Mouse (Mus musculus): ENCODE measurements around the gene A730009L09Rik. TPM values are rescaled to one million over a fixed set of nuclear protein-coding genes. Genes with fewer than 3 reads are reported as not detected.

Gene A730009L09Rik
- polyA plus RNA-seq, 1 experiment from 2014 or later, result not detected

DNA sequence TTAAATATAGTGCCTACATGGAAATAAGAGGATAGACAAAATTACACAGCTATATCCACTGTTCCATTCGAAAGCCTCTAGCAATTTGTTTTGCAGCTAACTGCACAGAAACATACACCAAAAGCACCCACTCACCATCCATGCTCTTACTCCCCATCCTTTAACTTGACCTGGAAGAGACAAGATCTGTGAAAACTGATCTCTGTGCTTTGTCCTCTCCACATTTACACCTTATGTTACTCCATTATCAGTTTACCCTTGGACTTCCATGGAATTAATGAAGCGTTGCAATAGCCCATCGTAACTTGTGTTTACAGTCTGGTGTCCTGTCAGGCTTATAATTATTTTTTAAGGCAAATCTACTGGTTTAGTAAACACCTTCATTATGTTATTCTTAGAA lies 20.1 kb upstream of the A730009L09Rik start:
- no peaks in the 10 kb centered on the region for H3K36me3 ChIP-seq (ENCODE audit: insufficient read depth, low read length)
- peak overlapping the region; percentile 47 for H3K4me2 ChIP-seq (replicated peaks; ENCODE audit: low read depth, low read length)
- no peaks in the 10 kb centered on the region for H3K9me3 ChIP-seq (ENCODE audit: low read length)
- H3K4me1 ChIP-seq (ENCODE audit: insufficient read depth, low read length), result no peaks in the 10 kb centered on the region
- 30% methylated on average over 3 of the region's 3 CpGs for WGBS
- peak; percentile 73; the same call in 1 of the 2 replicates for ATAC-seq (ENCODE audit: low FRiP score, low TSS enrichment)
- H3K4me3 ChIP-seq (ENCODE audit: low read length), result peak overlapping the region; percentile 5; the same call in 1 of the 2 replicates
- no peaks in the 10 kb centered on the region for H3K27me3 ChIP-seq (ENCODE audit: insufficient read depth, low read length)
- H3K9ac ChIP-seq (replicated peaks; ENCODE audit: low read length), result no peak overlapping the region
- no peak overlapping the region for H3K27ac ChIP-seq (ENCODE audit: low read length)

DNA sequence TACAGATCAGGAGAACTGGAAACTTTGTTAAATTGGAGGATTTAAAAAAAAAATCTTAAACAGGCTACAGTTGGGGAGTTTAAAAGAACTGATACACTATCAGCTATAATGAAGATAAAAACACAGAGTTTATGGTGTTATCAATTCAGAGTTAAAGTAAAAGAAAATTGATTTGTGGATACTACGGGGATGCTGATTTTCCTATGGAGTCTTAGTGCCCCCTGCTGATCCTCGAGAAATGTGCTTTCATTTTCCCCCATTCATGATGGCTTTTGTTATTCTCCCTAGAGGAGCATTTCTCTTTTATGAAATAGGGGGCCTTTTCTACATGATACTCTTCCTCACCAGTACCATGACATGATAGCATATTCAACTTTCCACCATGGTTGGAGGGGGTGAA lies 19.5 kb upstream of the A730009L09Rik start:
- ATAC-seq (ENCODE audit: low FRiP score, low TSS enrichment), result peak; percentile 54; the same call in 1 of the 2 replicates
- 24% methylated on average over 2 of the region's 2 CpGs for WGBS
- no peaks in the 10 kb centered on the region for H3K9me3 ChIP-seq (ENCODE audit: low read length)
- H3K4me3 ChIP-seq (ENCODE audit: low read length), result peak overlapping the region; percentile 5; the same call in 1 of the 2 replicates
- H3K4me1 ChIP-seq (ENCODE audit: insufficient read depth, low read length), result no peaks in the 10 kb centered on the region
- no peaks in the 10 kb centered on the region for H3K27me3 ChIP-seq (ENCODE audit: insufficient read depth, low read length)
- no peaks in the 10 kb centered on the region for H3K36me3 ChIP-seq (ENCODE audit: insufficient read depth, low read length)
- H3K27ac ChIP-seq (ENCODE audit: low read length), result no peak overlapping the region
- H3K4me2 ChIP-seq (replicated peaks; ENCODE audit: low read depth, low read length), result peak overlapping the region; percentile 47
- H3K9ac ChIP-seq (replicated peaks; ENCODE audit: low read length), result no peak overlapping the region

DNA sequence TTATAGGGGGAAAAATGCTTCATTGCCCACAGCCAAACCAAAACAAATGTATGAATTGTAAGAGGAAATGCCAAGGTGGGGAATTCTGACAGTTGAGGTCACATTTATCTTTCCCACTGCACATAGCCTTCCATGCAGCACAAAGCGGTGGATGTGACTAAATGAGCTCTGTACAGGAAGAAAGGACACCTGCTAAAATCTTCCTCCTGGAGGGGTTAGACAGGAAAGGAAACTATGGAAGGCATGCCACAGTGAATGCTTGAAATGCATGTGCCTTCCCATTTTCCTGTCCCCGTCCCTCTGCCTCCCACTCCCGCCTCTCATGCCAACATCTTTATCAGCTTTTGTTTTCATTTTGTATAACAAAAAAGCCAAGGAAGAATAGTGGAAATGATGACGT lies 7.2 kb upstream of the A730009L09Rik start:
- 71% methylated on average over 4 of the region's 4 CpGs for WGBS
- ATAC-seq (ENCODE audit: low FRiP score, low TSS enrichment), result no peak
- peaks cover 2% of the 10 kb centered on the region; the same call in 1 of the 2 replicates for H3K9me3 ChIP-seq (ENCODE audit: low read length)
- no peak overlapping the region for H3K4me2 ChIP-seq (replicated peaks; ENCODE audit: low read depth, low read length)
- no peak overlapping the region for H3K4me3 ChIP-seq (ENCODE audit: low read length)
- no peak overlapping the region for H3K9ac ChIP-seq (replicated peaks; ENCODE audit: low read length)
- no peaks in the 10 kb centered on the region for H3K4me1 ChIP-seq (ENCODE audit: insufficient read depth, low read length)
- no peaks in the 10 kb centered on the region for H3K36me3 ChIP-seq (ENCODE audit: insufficient read depth, low read length)
- H3K27ac ChIP-seq (ENCODE audit: low read length), result no peak overlapping the region
- H3K27me3 ChIP-seq (ENCODE audit: insufficient read depth, low read length), result no peaks in the 10 kb centered on the region

DNA sequence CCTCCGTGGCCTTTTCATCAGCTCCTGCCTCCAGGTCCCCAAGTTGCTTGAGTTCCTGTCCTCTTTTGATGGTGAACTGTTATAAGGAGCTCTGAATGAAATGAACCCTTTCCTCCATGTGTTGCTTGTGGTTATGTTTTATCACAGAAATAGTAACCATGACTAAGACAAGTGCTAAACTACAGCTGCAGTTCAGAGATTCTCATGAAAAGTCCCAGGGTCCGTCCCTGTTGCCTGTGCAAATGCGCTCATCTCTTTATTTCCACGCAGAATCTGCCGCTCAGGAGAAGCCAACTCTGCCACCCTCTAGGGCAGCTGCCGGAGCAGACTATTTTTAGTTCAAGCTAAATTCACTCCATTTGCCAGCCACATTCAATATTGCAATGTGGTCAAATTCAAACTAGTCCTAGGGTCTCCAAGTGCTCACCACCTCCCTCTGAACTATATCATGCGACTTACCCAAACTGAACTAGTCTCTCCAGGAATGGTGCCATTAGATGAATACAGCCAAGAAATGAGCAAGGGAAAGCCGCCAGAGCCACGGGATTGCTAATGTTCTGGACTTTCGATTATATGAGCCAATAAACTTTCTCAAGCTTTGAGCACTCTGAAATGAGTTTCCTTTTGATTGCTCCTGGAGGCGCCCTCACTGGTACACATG lies 7.2 kb downstream of the A730009L09Rik start:
- WGBS, result 90% methylated on average over 11 of the region's 11 CpGs
- Histone ChIP-seq H3K4me3 (ENCODE audit: low read length) (no peak overlapping the region), H3K27ac (ENCODE audit: low read length) (no peak overlapping the region), H3K36me3 (ENCODE audit: insufficient read depth, low read length) (no peaks in the 10 kb centered on the region), H3K4me1 (ENCODE audit: insufficient read depth, low read length) (no peaks in the 10 kb centered on the region), H3K27me3 (ENCODE audit: insufficient read depth, low read length) (no peaks in the 10 kb centered on the region), H3K9ac (replicated peaks; ENCODE audit: low read length) (no peak overlapping the region), H3K9me3 (ENCODE audit: low read length) (peaks cover 4% of the 10 kb centered on the region; the same call in 1 of the 2 replicates), H3K4me2 (replicated peaks; ENCODE audit: low read depth, low read length) (no peak overlapping the region)
- ATAC-seq (ENCODE audit: low FRiP score, low TSS enrichment), result no peak

DNA sequence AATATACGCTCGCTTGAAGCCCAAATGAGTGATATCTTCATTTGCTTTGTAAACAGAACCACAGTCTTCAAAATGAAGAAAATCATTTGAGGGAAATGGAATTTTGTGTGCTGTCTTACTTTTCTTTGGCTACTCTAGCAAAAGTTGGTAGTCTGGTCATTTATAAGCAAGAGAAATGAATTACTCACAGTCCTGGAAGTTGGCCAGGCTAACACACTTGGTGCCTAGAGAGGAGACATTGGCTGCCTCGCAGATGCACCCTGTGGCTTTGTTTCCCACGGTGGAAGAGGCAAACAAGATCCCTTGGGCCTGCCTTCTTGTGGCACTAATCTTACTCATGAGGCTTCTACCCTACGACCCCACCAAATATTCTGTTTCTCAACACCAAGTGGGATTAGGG lies 8.1 kb downstream of the A730009L09Rik start:
- Histone ChIP-seq H3K27ac (ENCODE audit: low read length) (no peak overlapping the region), H3K9ac (replicated peaks; ENCODE audit: low read length) (no peak overlapping the region), H3K9me3 (ENCODE audit: low read length) (peaks cover 4% of the 10 kb centered on the region; the same call in 1 of the 2 replicates), H3K4me1 (ENCODE audit: insufficient read depth, low read length) (no peaks in the 10 kb centered on the region), H3K4me3 (ENCODE audit: low read length) (no peak overlapping the region), H3K27me3 (ENCODE audit: insufficient read depth, low read length) (no peaks in the 10 kb centered on the region), H3K4me2 (replicated peaks; ENCODE audit: low read depth, low read length) (no peak overlapping the region), H3K36me3 (ENCODE audit: insufficient read depth, low read length) (no peaks in the 10 kb centered on the region)
- 81% methylated on average over 5 of the region's 5 CpGs for WGBS
- no peak for ATAC-seq (ENCODE audit: low FRiP score, low TSS enrichment)

DNA sequence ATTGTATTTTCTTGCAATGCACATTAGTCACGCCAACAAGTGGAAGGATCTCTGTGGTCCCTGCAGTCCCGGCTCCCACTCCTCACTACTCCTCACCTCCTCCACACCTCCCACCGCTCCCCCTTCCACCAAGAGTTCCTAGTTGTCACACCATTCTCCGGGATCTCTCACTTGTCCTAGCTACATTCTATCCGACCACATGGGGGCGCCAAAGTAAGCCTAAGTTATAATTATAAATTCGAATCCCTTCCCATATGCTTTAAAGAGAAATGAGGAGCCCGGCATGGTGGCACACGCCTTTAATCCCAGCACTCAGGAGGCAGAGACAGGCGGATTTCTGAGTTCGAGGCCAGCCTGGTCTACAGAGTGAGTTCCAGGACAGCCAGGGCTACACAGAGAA lies 12.5 kb downstream of the A730009L09Rik start:
- no peaks in the 10 kb centered on the region for H3K4me1 ChIP-seq (ENCODE audit: insufficient read depth, low read length)
- no peak for ATAC-seq (ENCODE audit: low FRiP score, low TSS enrichment)
- WGBS, result 56% methylated on average over 11 of the region's 11 CpGs
- H3K36me3 ChIP-seq (ENCODE audit: insufficient read depth, low read length), result no peaks in the 10 kb centered on the region
- no peak overlapping the region for H3K27ac ChIP-seq (ENCODE audit: low read length)
- no peaks in the 10 kb centered on the region for H3K9me3 ChIP-seq (ENCODE audit: low read length)
- no peak overlapping the region for H3K4me2 ChIP-seq (replicated peaks; ENCODE audit: low read depth, low read length)
- no peak overlapping the region for H3K9ac ChIP-seq (replicated peaks; ENCODE audit: low read length)
- no peak overlapping the region for H3K4me3 ChIP-seq (ENCODE audit: low read length)
- no peaks in the 10 kb centered on the region for H3K27me3 ChIP-seq (ENCODE audit: insufficient read depth, low read length)

DNA sequence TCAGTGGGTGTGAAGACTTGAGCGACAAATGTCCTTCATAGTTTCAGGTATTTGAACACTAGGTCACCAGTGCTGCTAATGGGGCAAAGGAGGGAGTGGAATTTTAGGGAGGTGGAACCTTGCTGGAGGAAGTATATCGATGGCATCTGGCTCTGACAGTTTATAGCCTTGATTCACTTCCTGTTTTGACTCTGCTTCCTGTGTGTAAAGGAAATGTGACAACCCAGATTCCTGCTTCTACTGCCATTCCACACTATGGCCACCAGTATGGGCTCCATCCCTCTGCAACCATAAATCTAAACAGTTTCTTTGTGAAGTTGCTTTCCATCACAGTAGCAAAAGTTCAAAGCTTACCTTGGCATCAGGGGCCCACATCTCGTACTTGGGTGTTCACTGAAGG lies 17.9 kb downstream of the A730009L09Rik start:
- no peak overlapping the region for H3K4me2 ChIP-seq (replicated peaks; ENCODE audit: low read depth, low read length)
- 80% methylated on average over 3 of the region's 3 CpGs for WGBS
- H3K36me3 ChIP-seq (ENCODE audit: insufficient read depth, low read length), result no peaks in the 10 kb centered on the region
- H3K4me1 ChIP-seq (ENCODE audit: insufficient read depth, low read length), result no peaks in the 10 kb centered on the region
- no peak for ATAC-seq (ENCODE audit: low FRiP score, low TSS enrichment)
- H3K4me3 ChIP-seq (ENCODE audit: low read length), result no peak overlapping the region
- no peaks in the 10 kb centered on the region for H3K27me3 ChIP-seq (ENCODE audit: insufficient read depth, low read length)
- no peak overlapping the region for H3K27ac ChIP-seq (ENCODE audit: low read length)
- no peaks in the 10 kb centered on the region for H3K9me3 ChIP-seq (ENCODE audit: low read length)
- no peak overlapping the region for H3K9ac ChIP-seq (replicated peaks; ENCODE audit: low read length)

DNA sequence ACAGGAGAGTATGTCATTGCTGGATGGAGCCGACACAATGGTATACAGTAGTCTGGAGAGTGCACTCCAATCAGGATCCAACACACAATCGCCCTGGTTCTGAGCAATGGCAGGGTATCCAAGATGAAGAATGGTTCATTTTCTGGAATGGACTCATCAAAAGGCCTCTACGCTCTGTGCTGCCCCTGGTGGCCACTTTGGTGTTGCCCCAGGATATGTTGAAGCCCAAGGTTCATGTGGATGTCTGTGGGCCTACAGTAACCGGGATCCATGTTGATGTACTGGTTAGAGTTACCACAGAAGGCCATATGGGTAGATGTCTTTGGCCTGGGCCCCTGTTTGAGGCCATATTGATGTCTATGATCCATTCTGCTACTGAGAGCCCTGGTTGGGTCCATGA lies 31.1 kb downstream of the A730009L09Rik start:
- no peak for ATAC-seq (ENCODE audit: low FRiP score, low TSS enrichment)
- H3K9me3 ChIP-seq (ENCODE audit: low read length), result no peaks in the 10 kb centered on the region
- no peaks in the 10 kb centered on the region for H3K27me3 ChIP-seq (ENCODE audit: insufficient read depth, low read length)
- no peak overlapping the region for H3K9ac ChIP-seq (replicated peaks; ENCODE audit: low read length)
- no peak overlapping the region for H3K27ac ChIP-seq (ENCODE audit: low read length)
- no peak overlapping the region for H3K4me2 ChIP-seq (replicated peaks; ENCODE audit: low read depth, low read length)
- no peaks in the 10 kb centered on the region for H3K36me3 ChIP-seq (ENCODE audit: insufficient read depth, low read length)
- WGBS, result 95% methylated on average over 4 of the region's 4 CpGs
- no peak overlapping the region for H3K4me3 ChIP-seq (ENCODE audit: low read length)
- peaks cover 6% of the 10 kb centered on the region; the same call in 1 of the 2 replicates for H3K4me1 ChIP-seq (ENCODE audit: insufficient read depth, low read length)

DNA sequence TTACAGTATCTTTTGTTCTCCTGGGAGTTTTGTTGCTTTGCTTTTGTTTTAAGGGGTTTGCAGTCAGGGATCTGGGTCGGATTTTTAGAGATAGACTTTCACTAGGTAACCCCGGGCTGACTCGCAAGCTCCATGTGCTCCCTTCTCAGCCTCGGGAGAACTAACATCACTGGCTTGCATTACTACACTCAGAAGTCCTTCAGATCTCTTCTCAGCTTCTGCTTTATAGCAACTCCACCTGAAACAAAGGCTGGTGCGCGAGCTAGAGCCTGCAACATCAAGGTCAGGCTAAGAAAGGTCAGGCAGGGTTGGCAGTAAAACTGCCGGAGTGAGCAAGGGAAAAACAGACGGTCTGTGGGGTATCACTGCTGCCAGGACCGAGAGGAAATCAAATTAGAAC lies 34.2 kb downstream of the A730009L09Rik start:
- no peak for ATAC-seq (ENCODE audit: low FRiP score, low TSS enrichment)
- 16% methylated on average over 9 of the region's 9 CpGs for WGBS
- no peaks in the 10 kb centered on the region for H3K36me3 ChIP-seq (ENCODE audit: insufficient read depth, low read length)

DNA sequence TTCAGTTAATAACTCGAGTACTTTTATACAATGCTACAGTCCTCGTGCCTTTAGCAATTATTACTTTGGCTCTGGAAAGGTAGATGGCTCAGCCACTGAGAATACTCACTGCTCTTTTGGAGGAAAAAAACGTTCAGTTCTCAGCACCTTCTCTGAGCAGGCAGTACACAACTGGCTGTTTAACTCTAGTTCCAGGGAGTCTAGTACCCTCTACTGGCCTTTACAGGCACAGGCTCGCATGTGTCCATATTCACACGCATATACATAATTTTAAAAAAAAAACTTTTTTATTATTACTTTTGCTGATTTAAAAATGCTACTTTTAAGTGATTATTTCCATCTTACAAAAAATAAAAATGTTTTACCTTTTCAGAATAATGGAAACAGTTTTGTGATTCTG lies 35.5 kb downstream of the A730009L09Rik start:
- Histone ChIP-seq H3K36me3 (ENCODE audit: insufficient read depth, low read length) (no peaks in the 10 kb centered on the region), H3K4me1 (ENCODE audit: insufficient read depth, low read length) (peaks cover 6% of the 10 kb centered on the region; the same call in 1 of the 2 replicates), H3K9ac (replicated peaks; ENCODE audit: low read length) (no peak overlapping the region), H3K4me3 (ENCODE audit: low read length) (no peak overlapping the region), H3K27ac (ENCODE audit: low read length) (no peak overlapping the region), H3K27me3 (ENCODE audit: insufficient read depth, low read length) (no peaks in the 10 kb centered on the region), H3K4me2 (replicated peaks; ENCODE audit: low read depth, low read length) (no peak overlapping the region), H3K9me3 (ENCODE audit: low read length) (no peaks in the 10 kb centered on the region)
- WGBS, result 81% methylated on average over 5 of the region's 5 CpGs
- no peak for ATAC-seq (ENCODE audit: low FRiP score, low TSS enrichment)

More for the DNA sequence above, 34.2 kb downstream of the A730009L09Rik start:
- Histone ChIP-seq H3K9me3 (ENCODE audit: low read length) (no peaks in the 10 kb centered on the region), H3K4me3 (ENCODE audit: low read length) (no peak overlapping the region), H3K4me1 (ENCODE audit: insufficient read depth, low read length) (peaks cover 6% of the 10 kb centered on the region; the same call in 1 of the 2 replicates), H3K9ac (replicated peaks; ENCODE audit: low read length) (no peak overlapping the region), H3K27me3 (ENCODE audit: insufficient read depth, low read length) (no peaks in the 10 kb centered on the region), H3K27ac (ENCODE audit: low read length) (no peak overlapping the region), H3K4me2 (replicated peaks; ENCODE audit: low read depth, low read length) (peak overlapping the region; percentile 17; the same call in 1 of the 2 replicates)
